Mouse (Mus musculus) thymus, adult 2 months (tissue): Measurements from ENCODE around the gene Rnf181. TPM values are rescaled to one million over a fixed set of nuclear protein-coding genes. Genes with fewer than 3 reads are reported as not detected.

Source experiments
- DNase-seq: peaks from one replicate; pipeline ENCODE4 v3.0.0; 2021
- H3K27ac ChIP-seq: fragments of 200-500 bp; 2 replicates; pipeline ENCODE4 v1.5.1; 2012; ENCODE audit warnings: low read length, control low read depth; ENCODE audit not compliant: control insufficient read depth, insufficient read depth
- H3K27me3 ChIP-seq: fragments of 200-500 bp; 2 replicates; pipeline ENCODE4 v1.6.1; 2012; ENCODE audit warnings: mild to moderate bottlenecking, low read length, moderate library complexity, mixed read lengths; ENCODE audit not compliant: control insufficient read depth, insufficient read depth
- H3K36me3 ChIP-seq: fragments of 200-500 bp; 2 replicates; pipeline ENCODE4 v1.6.1; 2012; ENCODE audit warnings: mild to moderate bottlenecking, low read length, moderate library complexity; ENCODE audit not compliant: control insufficient read depth, insufficient read depth
- H3K4me1 ChIP-seq: fragments of 200-500 bp; replicated peaks from 2 replicates; pipeline ENCODE4 v1.6.1; 2012; ENCODE audit warnings: low read length; ENCODE audit not compliant: control insufficient read depth, insufficient read depth
- H3K4me3 ChIP-seq: fragments of 200-500 bp; 2 replicates; pipeline ENCODE4 v1.5.1; 2012; ENCODE audit warnings: mild to moderate bottlenecking, low read length, control low read depth, moderate library complexity; ENCODE audit not compliant: control insufficient read depth, insufficient read depth
- CTCF ChIP-seq: fragments of 200-500 bp; IDR thresholded peaks from 2 replicates; pipeline ENCODE4 v1.5.1; 2012; ENCODE audit warnings: mild to moderate bottlenecking, control low read depth, low read length, moderate library complexity, borderline replicate concordance; ENCODE audit not compliant: control insufficient read depth, poor library complexity, insufficient read depth; ENCODE audit errors: extremely low read depth
- POLR2A ChIP-seq: fragments of 200-500 bp; IDR thresholded peaks from 2 replicates; pipeline ENCODE4 v1.6.1; 2012; ENCODE audit warnings: mild to moderate bottlenecking, low read length, control low read depth, moderate library complexity; ENCODE audit not compliant: control insufficient read depth, poor library complexity, insufficient read depth; ENCODE audit errors: extremely low read depth
- WGBS: fragments of 180-500 bp; shearing (Covaris S2); methylation state at CpG from one replicate; pipeline ENCODE4 v1.1.7; 2018; 5-methylcytosine and 5-hydroxymethylcytosine counted together
- polyA plus RNA-seq: library from polyadenylated mRNA; depleted of rRNA; stranded (reverse); fragments of >200 nt; gene quantifications from 2 replicates; pipeline ENCODE4 v1.2.3, GENCODE M21; 2012; rRNA removed

Gene Rnf181
- polyA plus RNA-seq, 1 experiment, result 98.9 TPM

DNA sequence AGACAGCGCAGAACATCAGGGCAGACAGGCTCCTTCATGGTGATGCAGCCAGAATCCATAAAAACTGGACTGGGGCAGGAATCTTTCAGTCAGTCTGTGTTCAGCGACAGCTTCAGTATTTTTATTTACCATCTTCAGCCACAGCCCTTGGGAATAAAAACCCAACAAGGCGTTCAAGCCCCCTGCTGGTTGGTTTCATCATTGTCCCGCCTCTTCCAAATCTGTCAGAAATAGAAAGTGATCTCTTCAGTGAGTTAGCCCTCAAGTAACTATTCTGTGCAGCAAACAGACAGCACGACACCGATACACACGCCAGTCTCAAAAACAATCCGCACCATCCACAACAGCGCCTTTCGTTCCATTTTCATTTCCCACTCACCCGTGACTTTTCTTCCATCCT lies 47.7 kb downstream of the Rnf181 start:
- peak; percentile 13 for DNase-seq
- no peaks in the 10 kb centered on the region for H3K27me3 ChIP-seq
- H3K36me3 ChIP-seq, result peaks cover 59% of the 10 kb centered on the region
- H3K4me1 ChIP-seq, result no peaks in the 10 kb centered on the region
- H3K27ac ChIP-seq, result no peak overlapping the region
- WGBS, result 81% methylated on average over 11 of the region's 11 CpGs
- H3K4me3 ChIP-seq, result no peak overlapping the region
- TF ChIP-seq CTCF, result no peak
- no peak for TF ChIP-seq POLR2A

GRCm38 (mm10) chr6:72318440-72318839 lies 48.3 kb downstream of the Rnf181 start:
- WGBS, result 86% methylated on average over 5 of the region's 5 CpGs
- Histone ChIP-seq H3K4me1 (no peaks in the 10 kb centered on the region), H3K27ac (no peak overlapping the region), H3K36me3 (peaks cover 53% of the 10 kb centered on the region), H3K27me3 (no peaks in the 10 kb centered on the region), H3K4me3 (no peak overlapping the region)
- no peak for DNase-seq
- TF ChIP-seq CTCF, result no peak
- no peak for TF ChIP-seq POLR2A

GRCm38 (mm10) chr6:72316044-72316443 lies 50.7 kb downstream of the Rnf181 start:
- Histone ChIP-seq H3K27ac (no peak overlapping the region), H3K4me1 (no peaks in the 10 kb centered on the region), H3K36me3 (peaks cover 36% of the 10 kb centered on the region), H3K4me3 (no peak overlapping the region), H3K27me3 (no peaks in the 10 kb centered on the region)
- WGBS, result 96% methylated on average over 1 of the region's 1 CpGs
- no peak for DNase-seq
- no peak for TF ChIP-seq CTCF
- TF ChIP-seq POLR2A, result no peak

DNA sequence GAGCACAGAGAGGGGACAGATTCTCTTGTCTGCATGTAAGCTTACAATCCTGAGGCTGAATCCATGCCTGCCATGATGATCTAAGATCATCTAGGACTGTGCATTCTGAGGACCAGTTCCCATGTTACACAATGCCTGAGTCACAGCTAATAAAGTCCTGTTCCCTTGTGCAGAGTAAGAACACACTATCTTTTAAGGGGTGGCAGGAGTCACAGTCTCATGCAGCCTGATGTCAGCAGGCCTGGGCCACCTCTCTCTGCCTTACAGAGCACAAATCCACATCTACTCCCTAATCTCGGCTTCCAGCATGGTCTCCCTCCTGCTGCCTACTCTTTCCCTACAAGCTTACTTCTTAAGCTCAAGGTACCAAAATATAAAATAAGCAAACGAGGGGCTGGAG lies 51.4 kb downstream of the Rnf181 start:
- 94% methylated on average over 2 of the region's 2 CpGs for WGBS
- peaks cover 31% of the 10 kb centered on the region for H3K36me3 ChIP-seq
- H3K4me3 ChIP-seq, result no peak overlapping the region
- no peaks in the 10 kb centered on the region for H3K27me3 ChIP-seq
- no peaks in the 10 kb centered on the region for H3K4me1 ChIP-seq
- H3K27ac ChIP-seq, result no peak overlapping the region
- TF ChIP-seq CTCF, result no peak
- TF ChIP-seq POLR2A, result no peak
- DNase-seq, result no peak

DNA sequence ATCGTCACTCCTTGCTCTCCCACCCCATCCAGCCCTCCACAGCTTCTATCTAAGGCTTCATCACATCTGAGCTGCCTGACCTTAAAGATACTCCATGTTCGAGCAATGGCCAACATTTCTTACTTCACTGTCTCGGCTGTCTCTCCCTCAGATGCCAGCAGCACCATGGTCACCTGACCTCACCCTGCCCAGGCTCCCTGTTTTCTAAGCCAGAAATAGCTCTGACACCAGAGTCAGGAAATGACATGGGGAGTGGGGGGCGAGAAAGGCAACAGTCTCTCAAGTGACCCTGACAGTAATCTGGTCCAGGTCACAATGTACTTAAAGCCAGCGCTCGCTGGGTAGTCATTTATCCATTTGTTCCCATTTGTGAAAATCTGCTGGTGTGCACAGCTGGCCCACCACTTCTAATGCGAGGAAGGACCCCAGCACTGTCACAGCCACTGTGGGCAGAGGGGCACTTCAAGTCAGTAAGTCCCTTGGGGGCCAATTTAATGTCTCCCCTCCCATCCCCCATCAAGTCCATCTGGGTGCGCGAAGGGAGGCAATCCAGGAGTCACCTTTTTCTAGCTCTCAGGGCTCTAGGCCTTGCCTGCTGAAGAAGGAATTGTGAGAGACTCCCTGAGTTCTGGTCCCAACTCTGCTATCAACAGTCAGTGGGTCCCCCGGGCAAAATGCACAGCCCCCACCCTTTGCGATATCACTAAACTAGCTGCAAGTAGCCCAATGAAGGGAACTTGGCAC lies 53.5 kb downstream of the Rnf181 start:
- no peaks in the 10 kb centered on the region for H3K4me1 ChIP-seq
- TF ChIP-seq POLR2A (no peak), CTCF (no peak)
- no peak overlapping the region for H3K4me3 ChIP-seq
- H3K27me3 ChIP-seq, result no peaks in the 10 kb centered on the region
- H3K27ac ChIP-seq, result no peak overlapping the region
- WGBS, result 89% methylated on average over 11 of the region's 11 CpGs
- DNase-seq, result no peak
- peaks cover 13% of the 10 kb centered on the region for H3K36me3 ChIP-seq

GRCm38 (mm10) chr6:72312198-72312597 lies 54.6 kb downstream of the Rnf181 start:
- no peaks in the 10 kb centered on the region for H3K27me3 ChIP-seq
- no peaks in the 10 kb centered on the region for H3K4me1 ChIP-seq
- no peak overlapping the region for H3K4me3 ChIP-seq
- peaks cover 2% of the 10 kb centered on the region; the same call in 1 of the 2 replicates for H3K36me3 ChIP-seq
- WGBS, result 95% methylated on average over 3 of the region's 3 CpGs
- no peak for DNase-seq
- no peak overlapping the region for H3K27ac ChIP-seq
- TF ChIP-seq CTCF (no peak), POLR2A (no peak)

Other genes starting within 250 kb of the Rnf181 start
- gene Atoh8, start 131.4 kb downstream of the Rnf181 start, polyA plus RNA-seq, result 3.6 and 3.8 TPM in 2 replicates
- gene Sftpb, start 62.3 kb downstream of the Rnf181 start, polyA plus RNA-seq, result 2.5 and 6.6 TPM in 2 replicates
- gene Usp39, start 21.8 kb downstream of the Rnf181 start, polyA plus RNA-seq, result 35.6 and 40.3 TPM in 2 replicates
- 42.2 and 42.3 TPM in 2 replicates for gene 0610030E20Rik, start 19.6 kb downstream of the Rnf181 start, polyA plus RNA-seq
- 14.4 and 19.4 TPM in 2 replicates for gene Tmem150a, start 11.5 kb downstream of the Rnf181 start, polyA plus RNA-seq
- 18.2 and 24.0 TPM in 2 replicates for gene Vamp5, start 13.5 kb upstream of the Rnf181 start, polyA plus RNA-seq
- gene Vamp8, start 23.7 kb upstream of the Rnf181 start, polyA plus RNA-seq, result 104 and 149 TPM in 2 replicates
- gene Ggcx, start 47.4 kb upstream of the Rnf181 start, polyA plus RNA-seq, result 14.0 and 15.3 TPM in 2 replicates
- gene Mat2a, start 72.6 kb upstream of the Rnf181 start, polyA plus RNA-seq, result 140 and 162 TPM in 2 replicates
- gene Sh2d6, start 154.8 kb upstream of the Rnf181 start, polyA plus RNA-seq, result 4.5 and 6.5 TPM in 2 replicates
- gene Capg, start 177.4 kb upstream of the Rnf181 start, polyA plus RNA-seq, result 49.1 and 50.6 TPM in 2 replicates
- gene Elmod3, start 231.5 kb upstream of the Rnf181 start, polyA plus RNA-seq, result 22.9 and 23.4 TPM in 2 replicates
- 16.5 and 17.1 TPM in 2 replicates for gene Retsat, start 231.5 kb upstream of the Rnf181 start, polyA plus RNA-seq